Mouse (Mus musculus) megakaryocyte, adult 5-6 weeks (primary cell): ENCODE measurements around the gene Ezh1. TPM values are rescaled to one million over a fixed set of nuclear protein-coding genes. Genes with fewer than 3 reads are reported as not detected.
A peak's percentile ranks its signal among the peaks of the same experiment; 100 is the strongest.

Source experiments
- ATAC-seq: 2 replicates; pipeline ENCODE4 v1.8.0; 2016; ENCODE audit warnings: mild to moderate bottlenecking, inconsistent platforms; ENCODE audit not compliant: poor library complexity, severe bottlenecking
- total RNA-seq, 2 experiments: library from RNA; stranded (forward) in 1 of 2; stranded (reverse) in 1 of 2; fragments of 153-499, 151-499 nt in 1 of 2; fragments of 221-1000, 200-1000 nt in 1 of 2; gene quantifications; 2 replicates each; pipeline versions ENCODE4 v1.2.3 to v1.2.4; 2015 to 2017

Gene Ezh1
- total RNA-seq, 2 experiments from 2014 or later = 20.0 to 20.1 TPM

DNA sequence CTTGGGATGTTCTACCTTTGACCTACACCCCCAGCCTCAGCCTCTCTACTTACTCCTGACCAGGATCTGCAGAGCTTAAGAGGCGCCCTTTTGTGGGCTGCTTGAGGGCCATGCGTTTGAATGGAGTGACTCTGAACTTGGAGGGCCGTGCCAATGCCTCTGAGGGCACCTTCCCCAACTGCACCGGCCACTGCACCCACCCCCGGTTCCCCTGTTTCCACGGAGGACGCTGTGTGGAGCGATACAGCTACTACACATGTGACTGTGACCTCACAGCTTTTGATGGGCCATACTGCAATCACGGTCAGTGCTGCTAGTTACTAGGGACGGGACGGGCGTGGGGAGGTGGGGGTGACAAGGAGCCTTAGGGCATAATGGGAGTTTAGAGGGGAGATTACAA is 41.3 kb downstream of the Ezh1 start:
- ATAC-seq = no peak

DNA sequence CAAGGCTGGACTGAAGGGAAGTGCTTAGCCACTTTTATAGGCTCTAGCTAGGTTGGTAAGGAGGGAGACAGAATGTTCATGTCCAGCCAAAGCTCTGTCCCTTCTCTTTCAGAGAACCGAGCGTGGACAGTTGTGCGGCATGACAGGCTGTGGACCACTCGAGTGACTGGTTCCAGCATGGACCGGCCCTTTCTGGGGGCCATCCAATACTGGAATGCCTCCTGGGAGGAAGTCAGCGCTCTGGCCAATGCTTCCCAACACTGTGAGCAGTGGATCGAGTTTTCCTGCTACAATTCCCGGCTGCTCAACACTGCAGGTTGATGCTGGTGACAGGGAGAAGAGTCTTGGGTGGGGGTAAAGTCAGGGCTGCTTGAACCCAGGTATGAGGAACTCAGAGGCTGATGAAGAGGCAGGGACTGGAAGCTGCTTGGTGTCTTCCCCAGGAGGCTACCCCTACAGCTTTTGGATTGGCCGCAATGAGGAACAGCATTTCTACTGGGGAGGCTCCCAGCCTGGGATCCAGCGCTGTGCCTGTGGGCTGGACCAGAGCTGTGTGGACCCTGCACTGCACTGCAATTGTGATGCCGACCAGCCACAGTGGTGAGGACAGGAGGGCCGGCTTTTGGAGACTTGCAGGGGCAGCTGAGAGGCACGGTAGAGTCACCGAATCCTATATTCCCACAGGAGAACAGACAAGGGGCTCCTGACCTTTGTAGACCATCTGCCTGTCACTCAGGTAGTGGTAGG is 43.3 kb downstream of the Ezh1 start:
- no peak for ATAC-seq

- no peak for ATAC-seq
Observed at GRCm38 (mm10) chr11:101181961-101182360, 44.3 kb downstream of the Ezh1 start.

GRCm38 (mm10) chr11:101180846-101181740 is 45.2 kb downstream of the Ezh1 start:
- ATAC-seq = peak; percentile 55

GRCm38 (mm10) chr11:101180261-101180660 is 46.0 kb downstream of the Ezh1 start:
- no peak for ATAC-seq

GRCm38 (mm10) chr11:101179306-101179705 is 47.0 kb downstream of the Ezh1 start:
- no peak for ATAC-seq

DNA sequence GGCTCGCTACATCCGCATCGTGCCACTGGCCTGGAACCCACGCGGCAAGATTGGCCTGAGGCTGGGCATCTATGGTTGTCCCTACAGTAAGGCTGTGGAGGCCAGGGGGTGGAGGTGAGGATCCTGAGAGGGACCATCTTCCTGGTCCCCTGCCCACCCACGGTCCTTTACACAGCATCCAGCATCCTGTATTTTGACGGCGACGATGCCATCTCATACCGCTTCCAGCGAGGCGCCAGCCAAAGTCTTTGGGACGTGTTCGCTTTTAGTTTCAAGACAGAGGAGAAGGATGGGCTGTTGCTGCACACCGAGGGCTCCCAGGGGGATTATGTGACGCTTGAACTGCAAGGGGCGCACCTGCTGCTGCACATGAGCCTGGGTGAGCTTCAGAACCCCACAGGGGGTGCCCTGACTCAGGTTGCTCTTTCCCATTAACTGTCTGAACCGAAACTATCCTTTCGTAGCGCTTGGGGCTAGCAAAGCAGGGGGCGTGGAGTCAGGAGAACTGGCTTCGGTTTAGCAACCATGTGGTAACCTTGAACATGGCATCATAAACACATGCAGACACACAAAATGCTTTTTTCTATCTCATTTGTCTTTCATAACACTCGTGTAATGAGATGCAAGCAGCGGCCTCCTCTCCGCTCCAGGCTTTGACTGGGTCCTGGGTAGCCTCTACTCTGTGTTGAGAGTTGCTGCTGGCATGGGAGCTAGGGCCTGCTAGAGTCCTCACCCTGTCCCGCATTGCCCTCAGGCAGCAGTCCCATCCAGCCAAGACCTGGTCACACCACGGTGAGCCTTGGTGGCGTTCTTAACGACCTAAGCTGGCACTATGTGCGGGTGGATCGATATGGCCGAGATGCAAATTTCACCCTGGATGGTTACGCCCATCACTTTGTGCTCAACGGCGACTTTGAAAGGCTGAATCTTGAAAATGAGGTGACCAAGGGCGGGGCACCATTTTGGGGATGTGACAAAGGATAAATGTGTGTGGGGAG is 47.9 kb downstream of the Ezh1 start:
- ATAC-seq = no peak

- no peak for ATAC-seq
Observed at GRCm38 (mm10) chr11:101176933-101177773, 49.1 kb downstream of the Ezh1 start.

DNA sequence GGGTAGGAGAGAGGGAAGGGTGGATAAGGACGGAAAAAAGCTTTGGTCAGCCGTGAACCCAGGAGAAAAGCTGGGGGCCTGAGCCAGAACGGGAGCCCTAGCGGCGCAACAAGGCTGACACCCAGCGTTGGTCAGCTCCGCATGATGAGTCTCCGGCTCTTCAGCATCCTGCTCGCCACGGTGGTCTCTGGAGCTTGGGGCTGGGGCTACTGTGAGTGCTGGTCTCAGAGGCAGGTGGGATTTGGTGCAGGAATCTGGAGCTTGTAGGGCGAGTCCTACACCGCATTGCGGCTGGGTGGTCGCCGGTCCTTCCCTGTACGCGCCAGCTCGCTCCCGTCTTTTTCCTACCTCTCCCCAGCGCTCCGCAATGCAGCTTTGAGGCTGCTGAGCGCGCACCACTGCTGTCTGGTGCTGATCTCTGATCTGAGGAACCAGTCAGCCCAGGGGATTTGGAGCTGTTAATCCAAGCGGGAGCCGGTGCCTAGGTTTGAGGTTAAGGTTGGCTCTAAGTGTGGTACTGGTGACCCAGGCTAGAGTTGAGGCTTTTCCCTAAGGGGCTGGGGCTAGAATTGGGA is 50.1 kb downstream of the Ezh1 start:
- no peak for ATAC-seq

DNA sequence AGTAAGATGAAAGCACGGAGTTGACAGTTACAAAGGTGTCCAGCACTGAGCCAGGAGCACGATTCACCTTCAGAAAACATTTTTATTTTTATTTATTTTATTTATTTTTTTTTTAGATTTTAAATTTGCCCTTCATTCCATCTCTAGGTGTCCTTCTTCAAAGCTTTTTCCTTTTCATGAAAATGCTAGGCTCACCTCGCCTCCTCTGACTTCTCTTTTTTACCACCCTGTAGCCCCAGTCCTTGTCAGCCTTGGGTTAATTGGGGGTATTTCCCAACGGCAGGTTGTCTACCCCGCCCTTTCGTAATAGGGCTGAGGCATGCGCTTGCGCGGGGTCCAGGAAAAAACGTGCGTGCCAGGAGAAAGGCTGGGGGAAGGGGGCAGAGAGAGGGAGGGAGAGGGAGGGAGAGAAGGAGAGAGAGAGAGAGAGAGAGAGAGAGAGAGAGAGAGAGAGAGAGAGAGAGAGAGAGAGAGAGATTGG is 50.6 kb downstream of the Ezh1 start:
- ATAC-seq = no peak

DNA sequence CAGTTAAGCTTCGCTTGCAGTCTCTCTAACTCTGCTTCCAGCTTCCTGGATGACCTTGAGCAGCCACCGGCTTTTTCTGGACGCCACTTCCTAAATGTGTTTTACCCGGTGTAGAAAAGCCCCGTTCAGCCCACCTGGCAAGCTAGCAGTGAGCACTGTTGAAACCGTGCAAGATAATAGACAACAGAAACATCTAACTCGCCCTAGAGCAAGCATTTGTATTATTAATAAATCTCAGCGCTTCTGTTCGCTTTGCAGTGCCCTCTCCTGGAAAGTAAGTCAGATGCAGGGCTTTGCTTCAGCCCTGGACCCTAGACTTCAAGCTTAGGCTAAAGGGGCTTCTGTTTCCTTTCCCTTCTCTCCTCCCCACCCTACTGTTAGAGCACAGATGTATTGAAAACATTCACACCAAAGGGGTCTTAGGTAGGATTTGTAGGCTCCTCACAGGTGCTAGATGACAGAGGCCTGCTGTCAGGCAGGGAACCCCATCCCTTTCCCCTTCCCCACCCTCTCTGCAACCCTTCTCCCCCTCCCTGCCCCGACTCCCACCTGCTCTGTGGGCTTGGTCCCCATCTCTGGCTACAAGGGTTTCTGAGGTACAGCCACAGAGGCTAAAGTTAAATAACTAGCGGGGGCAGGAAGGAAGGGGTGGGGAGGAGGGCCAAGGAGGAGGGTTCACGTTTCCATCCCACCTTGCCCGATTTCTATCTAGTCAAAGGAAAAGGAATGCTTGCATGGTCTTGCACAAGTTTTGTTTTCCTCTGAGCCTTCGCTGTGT is 51.2 kb downstream of the Ezh1 start, which contains the start of gene Ccr10:
Gene Ccr10, minus strand, starts transcription at position 593 of the 778 bp plus-strand sequence.
- no peak for ATAC-seq

DNA sequence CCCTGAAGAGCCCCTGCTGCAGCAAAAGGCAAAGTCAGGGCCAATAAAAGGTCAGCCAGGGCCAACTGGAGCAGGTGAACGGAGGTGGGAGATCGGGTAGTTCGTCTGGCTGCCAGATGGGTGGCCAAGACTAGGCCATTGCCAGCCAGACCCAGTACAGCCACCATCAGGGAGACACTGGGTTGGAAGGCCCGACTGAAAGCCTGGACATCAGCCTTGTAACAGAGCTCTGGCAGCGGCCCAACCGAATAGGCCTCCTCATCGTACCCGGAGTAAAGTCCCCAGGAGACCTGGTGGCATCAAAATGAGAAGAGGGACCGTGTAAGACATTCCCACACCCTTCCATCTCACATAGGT is 51.9 kb downstream of the Ezh1 start:
- ATAC-seq = no peak

DNA sequence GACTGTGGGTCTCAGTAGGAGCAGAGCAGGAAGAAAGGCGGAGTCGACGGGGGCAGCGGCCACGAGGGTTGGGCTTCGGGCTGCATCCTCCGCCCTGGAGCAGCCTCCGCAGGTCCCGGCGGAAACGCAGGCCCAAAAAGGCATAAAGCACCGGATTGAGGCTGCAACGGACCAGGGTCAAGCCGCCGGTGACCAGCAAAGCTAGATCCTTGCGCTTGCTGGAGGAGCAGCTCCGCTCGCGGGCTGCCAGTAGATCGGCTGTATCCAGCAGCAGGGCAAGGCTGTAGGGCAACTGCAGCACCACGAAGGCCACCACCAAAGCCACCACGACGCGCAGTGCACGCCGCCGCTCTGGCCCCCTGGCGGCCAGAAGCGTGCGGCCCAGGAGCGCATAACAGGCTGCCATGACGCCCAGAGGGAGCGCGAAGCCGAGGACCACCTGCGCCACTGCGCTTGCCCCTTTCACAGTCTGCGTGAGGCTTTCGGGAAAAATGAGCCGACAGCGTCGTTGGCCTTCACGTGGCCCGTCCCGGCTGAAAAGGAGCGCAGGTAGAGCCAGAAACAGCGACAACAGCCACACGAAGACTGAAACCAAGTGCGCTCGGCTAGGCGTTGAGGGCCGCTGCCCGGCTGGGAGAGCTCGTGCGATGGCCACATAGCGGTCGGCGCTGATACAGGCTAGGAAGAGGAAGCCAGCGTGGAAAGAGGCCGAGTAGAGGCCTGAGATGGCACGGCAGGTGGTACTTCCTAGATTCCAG is 52.5 kb downstream of the Ezh1 start:
- ATAC-seq = peak; percentile 68

DNA sequence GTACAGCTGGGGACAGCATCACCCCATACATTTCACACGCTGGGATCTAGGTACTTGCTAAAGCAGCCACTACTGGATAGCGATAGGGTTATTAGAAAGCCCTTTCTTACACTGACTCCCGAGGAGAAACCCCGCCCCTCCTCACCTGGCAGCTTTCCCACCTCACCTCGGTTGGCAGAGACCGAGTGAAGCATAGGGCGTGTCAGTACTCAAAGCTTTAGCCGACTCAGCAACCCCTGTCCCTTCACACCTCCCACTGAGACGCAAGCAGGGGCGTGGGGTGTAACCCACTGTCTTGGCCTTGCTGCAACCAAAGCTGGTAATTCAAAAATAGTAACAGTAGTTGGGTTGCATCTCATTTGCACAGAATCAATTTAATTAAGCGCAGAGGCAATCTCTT is 53.2 kb downstream of the Ezh1 start:
- ATAC-seq = no peak

GRCm38 (mm10) chr11:101172434-101172815 is 53.8 kb downstream of the Ezh1 start:
- ATAC-seq = no peak

DNA sequence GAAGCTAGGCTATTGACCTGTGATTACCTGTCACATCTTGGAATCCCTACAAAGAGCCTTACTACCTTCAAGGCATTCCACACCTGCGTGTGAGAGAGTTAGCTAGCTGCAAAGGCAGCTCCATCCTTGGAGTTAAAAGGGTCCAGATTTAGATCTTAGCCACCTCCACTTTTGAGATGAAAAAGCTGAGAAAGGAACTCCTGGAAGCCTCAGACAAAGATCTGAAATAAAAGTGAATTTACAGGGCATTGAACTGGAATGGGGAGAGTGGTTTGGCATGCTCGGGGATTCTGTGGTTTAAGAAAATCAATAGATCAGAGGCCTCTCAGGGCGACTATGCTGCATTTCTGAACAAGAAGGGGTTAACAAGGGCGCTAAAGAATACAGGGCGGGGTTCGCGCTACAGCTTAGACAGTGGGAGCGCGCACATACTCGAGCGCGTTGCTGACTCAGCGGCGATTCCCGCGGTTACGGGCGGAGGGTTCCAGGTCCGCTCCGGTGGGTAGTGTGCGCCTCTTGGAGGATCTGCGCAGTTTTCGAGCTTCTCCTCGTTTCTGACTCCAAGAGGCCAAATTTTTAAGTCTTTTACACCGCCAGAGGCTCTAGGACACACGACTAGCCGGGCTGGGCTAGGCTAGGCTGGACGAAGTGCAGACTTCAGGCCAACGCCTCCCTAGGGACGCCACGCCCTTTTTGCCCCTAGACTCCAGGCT is 54.4 kb downstream of the Ezh1 start:
- peak; percentile 19; the same call in 1 of the 2 replicates for ATAC-seq
